Mouse (Mus musculus): ENCODE measurements around the gene Kras.
A peak's percentile ranks its signal among the peaks of the same experiment; 100 is the strongest.

Gene Kras

GRCm38 (mm10) chr6:145249291-145250184 lies 501 bp downstream of the Kras start:
- DNase-seq (ENCODE audit: low spot score in 2 of 2), result peak; percentile 44 to 60

GRCm38 (mm10) chr6:145247886-145248285 lies 2.2 kb downstream of the Kras start:
- DNase-seq (ENCODE audit: low spot score in 2 of 2), result no peak

- no peak for DNase-seq (ENCODE audit: low spot score in 2 of 2)
These were observed 3.2 kb downstream of the Kras start for GRCm38 (mm10) chr6:145246841-145247240.

GRCm38 (mm10) chr6:145242521-145242920 lies 7.5 kb downstream of the Kras start:
- DNase-seq (ENCODE audit: low spot score in 2 of 2), result no peak

- DNase-seq (ENCODE audit: low spot score in 2 of 2), result no peak
These were observed 9.8 kb downstream of the Kras start for GRCm38 (mm10) chr6:145240285-145240684.

- no peak for DNase-seq (ENCODE audit: low spot score in 2 of 2)
These were observed 12.9 kb downstream of the Kras start for GRCm38 (mm10) chr6:145237148-145237547.

- DNase-seq (ENCODE audit: low spot score in 2 of 2), result no peak
These were observed 14.7 kb downstream of the Kras start for GRCm38 (mm10) chr6:145235367-145235766.

- no peak for DNase-seq (ENCODE audit: low spot score in 2 of 2)
These were observed 15.6 kb downstream of the Kras start for GRCm38 (mm10) chr6:145234391-145234790.

GRCm38 (mm10) chr6:145226296-145226695 lies 23.7 kb downstream of the Kras start:
- no peak for DNase-seq (ENCODE audit: low spot score in 2 of 2)

- DNase-seq (ENCODE audit: low spot score in 2 of 2), result no peak
These were observed 25.8 kb downstream of the Kras start for GRCm38 (mm10) chr6:145224246-145224645.

- no peak for DNase-seq (ENCODE audit: low spot score in 2 of 2)
These were observed 34.2 kb downstream of the Kras start for GRCm38 (mm10) chr6:145215826-145216225.

GRCm38 (mm10) chr6:145213916-145214315 lies 36.1 kb downstream of the Kras start:
- no peak for DNase-seq (ENCODE audit: low spot score in 2 of 2)

GRCm38 (mm10) chr6:145211376-145212305 lies 38.4 kb downstream of the Kras start:
- DNase-seq (ENCODE audit: low spot score in 2 of 2), result no peak

GRCm38 (mm10) chr6:145210816-145211338 lies 39.2 kb downstream of the Kras start, which contains the start of the genes Casc1 and Etfrf1:
Gene Casc1 (minus strand): TSS chr6:145211005.
Gene Etfrf1 (plus strand): TSS chr6:145211134.
- peak; percentile 99 to 100 for DNase-seq (ENCODE audit: low spot score in 2 of 2)

- no peak for DNase-seq (ENCODE audit: low spot score in 2 of 2)
These were observed 39.9 kb downstream of the Kras start for GRCm38 (mm10) chr6:145210056-145210680.

- DNase-seq (ENCODE audit: low spot score in 2 of 2), result no peak
These were observed 44.9 kb downstream of the Kras start for GRCm38 (mm10) chr6:145205142-145205541.

- DNase-seq (ENCODE audit: low spot score in 2 of 2), result no peak
These were observed 45.6 kb downstream of the Kras start for GRCm38 (mm10) chr6:145204440-145204839.

- no peak for DNase-seq (ENCODE audit: low spot score in 2 of 2)
These were observed 47.5 kb downstream of the Kras start for GRCm38 (mm10) chr6:145202432-145203125.

- DNase-seq (ENCODE audit: low spot score in 2 of 2), result no peak
These were observed 51.9 kb downstream of the Kras start for GRCm38 (mm10) chr6:145197949-145198686.

GRCm38 (mm10) chr6:145193446-145193845 lies 56.6 kb downstream of the Kras start:
- no peak for DNase-seq (ENCODE audit: low spot score in 2 of 2)

All from heart, adult 9 months (tissue).